Mouse (Mus musculus) heart, adult 9 months (tissue): Measurements from ENCODE around the gene Cnr1.

Experiments used
- DNase-seq, 2 experiments: peaks; one replicate each; pipeline ENCODE4 v3.0.0; 2022; ENCODE audit warnings: low spot score in 2 of 2

Gene Cnr1

GRCm38 (mm10) chr4:33924234-33924888, at the start of gene Cnr1:
Cnr1 (plus strand) TSS chr4:33924593.
- peak; percentile 3 to 16 for DNase-seq

- DNase-seq: no peak
Observed at GRCm38 (mm10) chr4:33879944-33880343, 44.4 kb upstream of the Cnr1 start.

DNA sequence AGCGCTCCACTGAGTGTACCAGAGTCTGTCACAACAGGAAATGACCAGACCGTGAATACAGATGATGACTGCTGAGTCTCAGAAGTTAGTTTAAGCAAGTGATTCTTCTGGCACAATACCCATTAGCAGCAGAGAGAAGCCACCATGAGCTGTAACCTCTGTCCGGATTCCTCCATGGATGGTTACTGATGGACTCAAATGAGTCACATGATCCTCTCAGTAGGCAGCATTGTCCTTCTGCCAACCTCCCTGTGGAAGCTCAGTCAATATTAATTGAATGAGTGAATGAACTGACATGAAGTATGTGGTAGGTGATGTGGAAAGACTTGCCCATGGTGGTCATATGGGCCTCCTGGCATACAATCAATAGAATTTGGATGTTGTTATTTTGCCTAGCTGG, 38.4 kb upstream of the Cnr1 start:
- no peak for DNase-seq

DNA sequence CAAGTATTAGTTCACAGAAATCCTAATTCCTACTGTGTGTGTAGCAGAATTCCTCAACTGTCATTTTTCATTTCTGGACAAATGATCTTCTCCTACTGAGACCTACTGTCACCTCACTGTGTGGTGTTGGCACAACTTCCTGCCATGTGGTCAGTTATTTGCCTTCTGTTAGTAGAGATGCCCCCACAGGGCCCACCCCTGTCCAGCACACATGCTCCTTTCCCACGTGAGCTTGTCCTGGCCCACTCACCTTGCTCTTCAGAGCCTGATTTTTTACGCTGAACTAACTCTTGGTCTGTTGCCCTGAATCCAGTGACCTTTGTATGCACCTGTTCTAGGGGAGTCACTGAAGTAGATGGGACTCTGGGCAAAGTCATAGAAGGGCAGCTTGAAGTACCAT, 34.4 kb upstream of the Cnr1 start:
- no peak for DNase-seq

- DNase-seq: no peak
Observed at GRCm38 (mm10) chr4:33892178-33892869, 32.1 kb upstream of the Cnr1 start.

DNA sequence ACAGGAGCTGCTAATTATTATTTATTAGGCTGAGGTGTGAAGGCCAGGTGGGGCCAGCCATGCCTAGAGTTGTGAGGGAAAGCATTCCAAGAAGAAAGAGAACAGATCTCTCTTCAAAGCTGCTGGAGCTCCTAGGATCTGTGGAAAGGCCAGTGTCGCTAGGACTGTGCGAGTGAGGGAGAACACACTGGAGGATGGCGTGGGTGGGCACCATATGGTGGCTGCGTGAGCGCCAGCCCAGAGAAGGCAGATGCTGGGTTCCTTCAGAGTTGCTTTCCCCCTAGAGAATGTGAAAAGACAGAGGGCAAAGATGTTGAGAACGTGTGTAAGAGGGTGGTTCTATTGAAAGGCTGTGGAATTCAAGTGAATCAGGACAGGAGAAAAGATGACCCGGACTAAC, 30.6 kb upstream of the Cnr1 start:
- no peak for DNase-seq

GRCm38 (mm10) chr4:33895046-33895445, 29.3 kb upstream of the Cnr1 start:
- DNase-seq: no peak

DNA sequence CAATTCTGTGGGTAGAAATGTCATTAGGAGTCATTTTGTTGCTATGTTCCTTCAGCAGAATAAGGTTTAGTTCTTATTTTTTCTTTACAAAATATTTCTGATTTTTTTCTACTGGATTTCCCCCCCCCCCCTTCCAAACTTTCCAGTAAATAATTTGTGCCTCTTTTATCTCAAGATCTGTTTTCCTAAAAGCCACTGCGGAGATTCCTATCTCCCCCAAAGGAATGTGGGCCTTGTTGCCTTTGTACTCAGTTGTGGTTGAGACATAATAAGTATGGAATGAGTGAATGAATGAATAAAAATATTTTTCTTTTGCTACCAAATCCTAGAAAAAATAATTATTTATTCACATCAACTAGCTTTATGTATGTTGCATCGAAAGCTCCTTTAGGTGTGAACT, 28.9 kb upstream of the Cnr1 start:
- DNase-seq: no peak

DNA sequence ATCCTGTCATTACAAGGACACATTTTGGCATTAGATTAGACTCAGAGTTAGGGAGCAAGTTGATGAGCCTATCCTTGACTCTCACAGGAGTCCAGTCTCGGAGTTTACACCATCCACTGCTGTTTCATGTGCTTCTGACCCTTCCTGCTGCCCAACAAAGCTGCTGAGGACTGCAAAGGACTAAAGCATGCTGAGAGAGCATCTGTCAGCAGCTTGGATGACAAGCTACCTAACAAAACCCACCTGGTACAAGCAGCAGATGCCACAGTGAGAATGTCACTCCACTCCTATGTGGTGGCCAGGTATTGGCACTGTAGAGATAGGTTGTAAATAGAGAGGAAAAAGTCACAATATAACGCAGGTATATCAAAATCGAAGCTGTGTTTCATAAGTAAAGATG, 22.7 kb upstream of the Cnr1 start:
- DNase-seq: no peak

DNA sequence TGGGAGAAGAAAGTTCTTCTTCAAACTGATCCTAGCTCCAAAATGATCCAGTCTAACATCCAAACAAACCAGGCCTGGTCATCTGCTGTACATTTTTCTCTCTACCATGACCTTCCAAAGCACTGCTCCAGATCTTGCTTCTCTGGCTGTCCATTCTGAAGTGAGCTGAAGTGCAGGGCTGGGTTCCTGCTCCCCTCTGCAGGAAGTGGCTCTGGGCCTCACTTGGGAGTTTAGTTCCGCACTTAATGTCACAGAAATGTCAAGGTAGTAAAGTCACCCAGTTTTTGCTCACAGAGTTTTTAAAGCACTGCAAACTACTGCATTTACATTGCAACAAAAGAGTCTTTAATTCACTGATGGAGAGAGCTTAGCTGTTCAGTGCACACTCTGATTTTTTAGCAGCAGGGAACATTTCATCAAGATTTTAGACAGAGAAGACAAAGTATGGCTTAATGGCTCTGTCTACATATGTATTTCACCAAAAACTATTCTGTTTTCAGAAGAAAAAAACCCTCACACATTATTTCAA, 20.5 kb upstream of the Cnr1 start:
- no peak for DNase-seq

GRCm38 (mm10) chr4:33904826-33905225, 19.6 kb upstream of the Cnr1 start:
- no peak for DNase-seq

- DNase-seq: no peak
Observed at GRCm38 (mm10) chr4:33908786-33909185, 15.6 kb upstream of the Cnr1 start.

- no peak for DNase-seq
Observed at GRCm38 (mm10) chr4:33915730-33916129, 8.7 kb upstream of the Cnr1 start.

GRCm38 (mm10) chr4:33920807-33921206, 3.6 kb upstream of the Cnr1 start:
- DNase-seq: no peak

- DNase-seq: no peak
Observed at GRCm38 (mm10) chr4:33923151-33923760, 1.1 kb upstream of the Cnr1 start.

DNA sequence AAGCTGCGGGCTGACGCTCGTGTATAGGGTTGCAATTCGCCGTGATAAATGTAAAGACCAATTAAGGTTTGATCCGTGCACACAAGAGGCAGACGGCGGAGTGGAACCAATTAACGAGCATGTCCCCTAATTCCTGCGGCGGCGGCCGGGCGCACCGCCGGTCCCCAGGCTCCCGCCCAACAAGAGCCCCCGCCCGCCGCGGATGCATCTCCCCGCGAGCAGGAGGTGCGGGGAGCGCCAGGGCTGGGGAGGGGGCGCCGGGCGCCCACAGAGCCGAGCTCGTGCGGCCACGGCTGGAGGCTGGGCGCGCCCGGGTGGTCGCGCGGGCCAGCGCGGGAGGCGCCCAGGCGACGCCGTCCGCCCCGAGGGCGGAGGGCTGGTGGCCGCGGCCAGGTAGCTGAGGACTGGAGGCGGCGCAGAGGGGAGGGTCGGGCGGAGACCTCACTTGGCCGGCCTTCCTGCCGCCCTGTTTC, 596 bp upstream of the Cnr1 start:
- DNase-seq: no peak

GRCm38 (mm10) chr4:33924889-33925245, 474 bp downstream of the Cnr1 start:
- no peak for DNase-seq

DNA sequence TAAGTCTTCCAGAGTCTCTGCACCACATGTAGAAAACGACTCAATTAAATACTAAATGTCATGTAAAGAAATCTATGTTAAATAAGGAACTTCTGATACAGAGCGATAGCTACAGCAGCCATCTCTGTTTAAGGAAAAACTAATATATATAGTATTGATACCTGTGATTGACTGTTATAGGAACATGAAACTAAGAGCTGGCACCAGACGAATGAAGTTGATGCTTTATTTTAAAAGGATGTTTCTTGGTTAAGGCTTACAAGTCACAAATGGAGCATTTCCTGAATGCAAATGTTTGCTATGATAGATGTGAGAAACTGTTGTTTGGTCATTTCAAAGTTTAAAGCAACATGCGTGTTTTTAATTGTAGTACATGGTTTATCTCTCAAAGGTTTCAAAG, 1.1 kb downstream of the Cnr1 start:
- DNase-seq: no peak

DNA sequence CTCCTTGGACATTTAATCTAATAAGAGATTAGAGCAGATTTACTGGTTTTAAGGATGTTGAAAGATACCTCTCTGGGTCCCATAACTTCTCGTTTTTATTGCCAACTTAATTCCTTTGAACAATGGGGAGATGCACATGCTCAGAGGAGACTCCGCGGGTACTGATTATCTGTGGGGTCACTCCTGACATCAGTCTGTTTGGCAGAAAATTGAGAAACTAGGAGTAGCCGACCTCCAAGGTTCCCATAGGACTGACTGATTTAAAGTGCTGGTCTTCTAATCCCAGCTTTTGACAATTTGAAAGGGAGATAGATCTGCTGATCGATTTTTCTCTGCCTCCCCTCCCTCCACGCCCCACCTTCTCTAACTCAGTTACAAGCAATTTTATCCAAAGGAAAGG, 1.6 kb downstream of the Cnr1 start:
- DNase-seq: no peak

GRCm38 (mm10) chr4:33926730-33927263, 2.4 kb downstream of the Cnr1 start:
- DNase-seq: no peak

GRCm38 (mm10) chr4:33927644-33928043, 3.3 kb downstream of the Cnr1 start:
- DNase-seq: no peak

- DNase-seq: no peak
Observed at GRCm38 (mm10) chr4:33928450-33928849, 4.1 kb downstream of the Cnr1 start.

GRCm38 (mm10) chr4:33931347-33931746, 7.0 kb downstream of the Cnr1 start:
- DNase-seq: no peak
